Mouse (Mus musculus): ENCODE results near the gene Zdhhc19.

The Zdhhc19 gene

DNA sequence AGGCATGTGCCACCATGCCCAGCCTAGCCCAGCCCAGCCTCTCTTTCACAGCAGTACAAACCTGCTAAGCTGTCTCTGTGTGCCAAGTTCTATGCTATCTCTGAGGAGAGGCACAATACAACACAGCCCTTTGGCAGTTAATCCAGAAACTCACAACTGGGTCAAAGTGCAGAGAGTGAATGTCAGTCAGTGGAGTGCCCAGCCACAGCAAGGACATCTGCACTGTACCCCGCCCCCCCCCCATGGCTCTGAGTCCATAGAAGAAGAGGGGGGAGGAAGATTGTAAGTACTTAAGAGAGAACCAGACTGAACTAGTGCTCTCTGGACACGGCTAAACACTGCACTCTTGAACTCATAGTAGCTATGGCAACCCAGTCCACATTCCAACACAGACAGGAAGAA is 55.3 kb downstream of the Zdhhc19 start:
- peak; percentile 46 for DNase-seq (ENCODE audit: low spot score)

GRCm38 (mm10) chr16:32555588-32555987 is 59.5 kb downstream of the Zdhhc19 start:
- no peak for DNase-seq (ENCODE audit: low spot score)

DNA sequence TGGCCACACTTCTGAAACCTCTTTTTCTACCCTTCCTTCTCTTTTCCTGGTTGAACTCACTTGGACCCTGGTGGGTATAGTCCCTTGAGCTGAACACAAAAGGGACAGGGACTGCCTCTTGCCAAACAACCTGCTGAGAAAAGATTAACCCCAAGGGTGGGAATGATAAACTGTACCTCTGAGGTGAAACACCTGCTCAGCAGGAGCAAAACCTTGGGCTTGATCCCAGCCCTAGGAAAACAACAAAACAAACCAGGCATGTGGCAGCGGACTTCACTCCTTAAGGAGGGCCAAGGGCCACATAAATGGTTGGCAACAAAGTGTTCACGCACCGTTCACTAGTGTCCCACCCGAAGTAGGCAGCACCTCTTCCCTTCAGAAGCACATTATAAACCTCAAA is 63.4 kb downstream of the Zdhhc19 start:
- no peak for DNase-seq (ENCODE audit: low spot score)

GRCm38 (mm10) chr16:32563056-32563793 is 67.2 kb downstream of the Zdhhc19 start:
- no peak for DNase-seq (ENCODE audit: low spot score)

- no peak for DNase-seq (ENCODE audit: low spot score)
These were observed 71.2 kb downstream of the Zdhhc19 start for GRCm38 (mm10) chr16:32567282-32567681.

DNA sequence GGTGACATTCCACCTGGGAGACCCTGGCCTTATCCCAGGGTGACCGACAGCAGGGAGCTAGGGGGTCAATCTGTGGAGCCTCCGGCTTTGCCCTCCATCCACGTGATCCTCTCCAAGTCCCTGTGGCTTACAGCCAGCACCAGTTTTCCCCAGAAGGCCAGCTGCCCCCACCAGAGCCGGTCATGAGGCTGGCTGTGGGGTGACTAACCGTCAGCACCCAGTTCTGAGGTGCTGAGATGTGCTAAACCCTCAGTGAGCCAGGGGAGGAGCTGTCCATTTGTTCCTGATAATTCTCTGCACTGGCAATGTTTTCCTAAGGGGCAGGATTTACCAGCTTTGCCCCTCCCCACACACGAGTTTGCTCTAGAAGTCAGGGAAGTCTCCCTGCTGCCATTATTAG is 72.3 kb downstream of the Zdhhc19 start:
- DNase-seq (ENCODE audit: low spot score) = no peak

GRCm38 (mm10) chr16:32570042-32570441 is 74.0 kb downstream of the Zdhhc19 start:
- DNase-seq (ENCODE audit: low spot score) = no peak

GRCm38 (mm10) chr16:32572528-32572927 is 76.5 kb downstream of the Zdhhc19 start:
- no peak for DNase-seq (ENCODE audit: low spot score)

- no peak for DNase-seq (ENCODE audit: low spot score)
These were observed 90.4 kb downstream of the Zdhhc19 start for GRCm38 (mm10) chr16:32586482-32586881.

DNA sequence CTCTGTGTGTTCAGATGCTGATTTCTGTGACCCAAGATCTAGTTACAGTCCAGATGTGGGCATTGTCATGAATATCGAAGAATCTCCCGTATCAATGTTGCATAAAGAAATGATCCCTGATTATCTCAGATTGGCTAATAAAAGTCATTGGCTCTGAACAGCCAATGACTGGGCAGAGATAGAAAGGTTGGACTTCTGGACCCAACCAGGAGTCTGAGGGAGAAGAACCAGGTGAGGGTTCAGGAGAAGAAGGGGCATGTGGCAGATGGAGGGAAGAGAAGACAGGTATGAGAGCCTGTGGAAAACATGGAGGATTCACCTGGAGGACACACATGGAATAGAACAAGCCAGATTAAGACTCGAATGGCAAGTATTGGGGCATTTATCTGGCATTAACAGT is 92.5 kb downstream of the Zdhhc19 start:
- DNase-seq (ENCODE audit: low spot score) = no peak

DNA sequence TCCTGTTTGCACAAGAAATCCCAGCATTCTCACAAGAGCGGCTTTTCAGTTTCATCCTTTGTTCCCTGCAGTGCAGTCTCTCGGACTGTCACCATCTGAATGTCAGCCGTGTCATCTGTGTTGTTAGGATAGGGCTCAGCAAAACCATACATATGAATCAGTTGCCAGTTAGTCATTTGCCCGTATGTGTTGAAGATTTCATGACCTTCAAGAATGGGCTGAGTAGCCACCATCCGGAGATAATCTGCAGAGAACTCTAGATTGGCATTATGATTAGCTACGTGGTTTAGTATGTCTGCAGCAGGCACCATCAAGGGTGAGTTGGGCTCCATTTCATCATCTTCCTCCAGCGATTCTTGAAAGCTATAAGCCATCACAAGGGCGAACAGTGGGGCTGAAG is 95.5 kb downstream of the Zdhhc19 start:
- no peak for DNase-seq (ENCODE audit: low spot score)

DNA sequence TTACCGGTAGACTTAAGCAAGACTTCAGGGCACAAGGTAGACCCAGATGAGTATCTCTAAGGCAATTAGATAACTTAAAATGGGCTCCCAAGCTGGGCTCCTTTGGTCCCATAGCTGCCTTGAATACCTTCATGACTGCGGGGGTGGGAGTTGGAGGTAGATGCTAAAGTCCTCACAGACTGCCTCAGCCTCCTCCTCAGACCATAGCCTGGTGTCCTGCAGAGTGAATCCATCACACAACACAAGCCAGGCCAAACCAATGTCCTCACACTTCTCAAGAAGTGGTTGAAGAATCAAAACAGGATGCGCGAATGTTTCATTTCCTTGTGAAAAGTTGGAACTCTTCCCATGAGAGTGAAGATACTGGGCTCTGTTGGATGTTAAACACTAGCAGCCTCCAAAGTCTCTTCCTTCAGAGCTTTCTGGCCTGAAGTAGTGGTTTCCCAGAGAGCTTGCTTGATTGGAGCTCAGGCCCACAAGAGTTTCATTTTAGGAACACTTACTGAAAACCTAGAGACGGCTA is 97.3 kb downstream of the Zdhhc19 start:
- no peak for DNase-seq (ENCODE audit: low spot score)

DNA sequence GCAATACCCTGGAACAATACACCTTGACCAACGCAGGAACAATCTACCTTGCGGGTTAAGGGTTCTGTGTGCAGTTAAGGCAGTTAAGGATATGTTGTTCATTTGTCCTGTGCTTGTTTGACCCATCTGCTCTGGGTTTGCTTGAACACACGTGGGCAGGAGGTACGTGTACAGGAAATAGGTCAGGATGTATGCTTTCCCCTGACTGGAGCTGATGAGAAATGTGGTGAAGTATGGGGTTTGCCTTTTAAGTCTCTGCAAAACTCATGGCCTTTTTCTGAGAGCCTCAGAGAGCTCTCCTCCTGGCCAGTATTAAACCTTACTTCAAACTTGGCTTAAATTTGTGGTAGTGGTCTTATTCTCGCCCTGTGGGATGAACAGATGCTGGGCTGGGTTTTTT is 97.9 kb downstream of the Zdhhc19 start:
- no peak for DNase-seq (ENCODE audit: low spot score)

GRCm38 (mm10) chr16:32594701-32595100 is 98.6 kb downstream of the Zdhhc19 start:
- no peak for DNase-seq (ENCODE audit: low spot score)

DNA sequence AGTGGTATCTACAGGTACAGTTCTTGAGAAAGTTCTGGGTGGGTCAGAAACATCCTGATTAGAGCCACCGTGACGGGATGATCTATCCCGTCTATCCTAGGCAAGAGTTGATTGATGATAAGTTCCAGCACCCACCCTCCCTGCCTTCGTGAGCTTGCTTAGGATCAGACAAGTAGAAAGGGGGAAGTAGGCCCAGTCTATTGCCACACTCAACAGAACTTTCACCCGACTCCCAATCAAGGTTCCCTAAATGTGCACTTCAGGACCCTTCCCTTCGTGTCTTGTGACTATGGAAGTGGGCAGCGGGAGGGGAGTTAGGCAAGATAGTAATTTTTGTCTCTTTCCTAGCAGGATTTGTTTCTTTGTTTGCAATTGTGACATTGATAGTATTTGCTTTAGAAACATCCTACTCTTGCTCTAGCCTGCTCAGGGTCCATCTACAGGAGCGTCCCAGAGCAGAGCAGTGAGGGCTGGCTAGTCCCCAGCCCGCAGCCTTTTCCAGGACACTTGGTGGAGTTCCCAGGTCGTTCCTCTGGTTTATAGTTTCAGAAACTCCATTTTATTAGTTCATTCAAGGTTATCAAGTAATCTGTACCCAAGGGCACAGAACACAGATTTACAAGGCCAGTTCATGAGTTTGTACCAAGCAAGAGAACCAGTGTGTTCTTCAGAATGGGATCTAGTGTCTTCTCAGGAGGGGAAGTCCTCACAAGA is 99.2 kb downstream of the Zdhhc19 start:
- no peak for DNase-seq (ENCODE audit: low spot score)

DNA sequence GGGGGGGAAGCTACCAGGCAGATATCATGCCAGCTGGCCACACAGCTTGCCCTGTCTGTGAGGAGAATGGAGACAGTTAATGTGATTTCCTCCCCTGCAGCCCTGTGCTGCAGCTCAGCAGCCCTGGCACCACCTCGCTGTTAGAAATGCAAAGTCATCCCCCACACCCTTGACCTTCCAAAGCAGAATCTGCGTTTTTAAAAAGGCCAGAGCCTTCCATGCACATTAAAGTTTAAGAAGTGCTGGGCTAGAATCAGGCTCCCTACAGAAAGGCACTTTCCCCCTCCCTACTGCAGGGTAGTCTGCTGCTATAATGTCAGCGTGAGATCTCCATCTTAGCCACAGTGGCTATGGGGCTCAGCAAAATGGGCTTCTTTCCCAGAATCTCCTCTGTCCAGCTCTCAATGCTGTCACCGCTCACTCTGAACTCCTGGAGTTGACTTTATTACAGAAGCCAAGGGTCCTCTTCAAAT is 101.9 kb downstream of the Zdhhc19 start:
- no peak for DNase-seq (ENCODE audit: low spot score)

GRCm38 (mm10) chr16:32599151-32599550 is 103.1 kb downstream of the Zdhhc19 start:
- DNase-seq (ENCODE audit: low spot score) = no peak

- no peak for DNase-seq (ENCODE audit: low spot score)
These were observed 106.2 kb downstream of the Zdhhc19 start for GRCm38 (mm10) chr16:32602193-32602685.

DNA sequence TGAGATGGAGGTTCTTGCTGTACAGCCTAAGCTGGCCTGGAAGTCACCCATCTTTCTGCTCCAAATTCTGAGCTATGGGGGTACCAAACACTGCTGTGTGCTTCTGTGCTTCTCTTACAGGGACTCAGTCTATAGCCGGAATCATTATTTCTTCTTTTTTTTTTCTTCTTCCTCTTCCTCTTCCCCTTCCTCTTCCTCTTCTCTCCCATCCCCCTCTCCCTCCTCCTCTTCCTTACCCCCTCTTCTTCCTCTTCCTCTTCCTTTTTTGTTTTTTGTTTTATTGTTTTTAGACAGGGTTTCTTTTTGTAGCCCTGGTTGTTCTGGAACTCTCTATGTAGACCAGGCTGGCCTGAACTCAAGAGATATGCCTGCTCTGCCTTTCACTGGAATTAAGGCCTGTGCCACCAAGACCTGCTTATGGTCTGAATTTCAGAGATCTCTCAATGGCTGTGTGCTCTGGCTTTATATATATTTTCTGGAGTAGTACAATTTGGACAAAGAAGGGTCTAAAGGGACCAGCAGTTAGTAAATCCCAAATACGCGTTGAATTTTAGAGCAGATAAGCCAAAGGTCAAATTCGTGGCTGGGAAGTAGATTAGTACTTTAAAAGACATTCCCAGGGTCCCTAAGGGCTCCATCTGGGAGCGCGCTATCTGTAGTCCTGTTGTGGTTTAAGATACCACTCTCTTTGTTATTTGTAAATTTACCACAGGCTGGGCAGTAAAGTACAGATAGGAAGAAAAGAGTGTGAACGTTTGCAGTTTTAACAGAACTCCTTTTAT is 111.7 kb downstream of the Zdhhc19 start:
- peak; percentile 27 for DNase-seq (ENCODE audit: low spot score)

DNA sequence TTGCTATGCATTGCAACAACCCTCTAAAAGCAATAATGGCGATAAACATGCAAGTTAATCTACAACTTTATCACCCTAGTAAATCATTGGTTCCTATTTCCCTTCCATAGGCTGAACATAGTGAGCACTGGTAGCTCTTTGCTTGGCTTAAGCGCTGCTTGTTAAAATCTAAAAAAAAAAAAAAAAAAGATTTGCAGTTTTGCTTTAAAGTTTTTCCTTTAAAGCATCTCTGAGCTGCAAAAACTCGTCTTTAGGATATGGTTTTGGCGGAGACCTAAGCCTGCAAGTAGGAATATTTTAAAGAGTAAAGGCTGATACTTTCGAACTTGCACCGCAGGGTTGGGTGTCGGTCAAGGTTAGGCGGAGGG is 112.3 kb downstream of the Zdhhc19 start:
- no peak for DNase-seq (ENCODE audit: low spot score)

DNA sequence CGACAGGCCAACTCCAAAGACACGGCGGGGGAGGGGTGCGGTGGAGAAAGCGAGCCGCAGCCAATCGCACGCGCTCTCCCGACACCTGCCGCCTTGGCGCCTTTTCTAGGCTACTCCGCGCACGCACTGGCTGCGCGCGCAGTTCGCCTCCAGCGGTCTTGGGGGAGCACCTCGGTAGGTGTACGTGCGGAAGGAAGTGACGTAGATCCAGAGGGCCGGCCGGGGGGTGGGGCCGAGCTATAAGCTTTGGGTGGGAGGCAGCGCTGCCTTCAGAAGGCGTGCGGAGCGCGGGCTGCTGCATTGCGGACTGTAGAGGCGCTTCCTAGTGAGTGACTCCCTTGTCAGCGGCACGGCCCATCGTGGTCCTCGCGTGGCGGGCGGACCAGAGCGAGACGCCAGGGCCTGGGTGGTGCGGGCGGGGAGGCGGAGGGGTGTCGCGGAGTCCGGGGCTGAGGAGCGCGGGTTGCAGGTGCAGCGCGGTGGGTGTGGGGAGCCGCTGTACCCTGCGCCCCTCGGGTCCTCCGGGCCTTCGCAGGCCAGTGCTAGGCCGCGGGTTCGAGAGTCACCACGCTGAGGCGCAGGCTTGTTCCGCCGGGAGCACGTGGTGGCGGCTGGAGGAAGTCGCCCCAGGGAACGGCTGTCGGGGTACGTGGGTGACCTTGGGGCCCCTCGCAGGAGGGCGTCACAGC is 112.8 kb downstream of the Zdhhc19 start, which contains the start of gene Tfrc:
Gene Tfrc, plus strand, starts transcription at position 209 of the 689 bp plus-strand sequence.
- peak; percentile 99 for DNase-seq (ENCODE audit: low spot score)

DNA sequence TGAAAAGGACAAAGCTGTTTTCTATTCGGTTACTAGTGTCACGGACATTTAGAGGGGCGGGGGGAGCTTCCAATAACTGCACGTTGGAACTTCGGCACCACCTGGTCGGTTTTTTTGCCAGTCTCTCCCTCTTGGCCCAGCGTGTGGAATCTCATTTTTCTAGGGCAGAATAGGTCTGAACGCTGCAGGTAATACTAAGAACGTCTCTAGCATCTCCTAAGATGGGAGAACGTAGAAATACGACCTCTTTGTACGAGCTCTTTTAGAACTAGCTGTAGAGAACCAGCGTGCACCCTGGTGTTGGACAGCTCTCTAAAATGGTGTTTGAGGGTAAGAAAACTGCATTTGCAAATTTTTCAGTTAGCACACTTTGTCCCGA is 113.3 kb downstream of the Zdhhc19 start:
- no peak for DNase-seq (ENCODE audit: low spot score)
